ENCODE assay signal across 1 mouse cellular context in genomic region chrX:23692722-23693442, GRCm38 (mm10).
A peak's percentile ranks its signal among the peaks of the same experiment; 100 is the strongest.
TF ChIP-seq lines count a peak whose summit lies in the region.

Wdr44 (plus strand) TSS chrX:23693051.

TF ChIP-seq in MEL, 35 proteins besides CTCF, POLR2A, EP300 and RAD21 (continued from another document):
- TF ChIP-seq UBTF (IDR thresholded peaks at IDR 0.05; ENCODE audit: borderline replicate concordance, insufficient read depth, low read depth, low read length) (0 out of 2 replicates have a peak, but pooled peaks have one; percentile 33), POLR2AphosphoS5 (IDR thresholded peaks at IDR 0.05; ENCODE audit: borderline replicate concordance, low read depth, low read length) (no peak), CHD1 (IDR thresholded peaks at IDR 0.05; ENCODE audit: low read depth, low read length) (0 out of 2 replicates have a peak, but pooled peaks have one; percentile 20)
TF ChIP-seq in MEL: peak in this region for 15.
